Mouse (Mus musculus) myocyte (in vitro differentiated cells): ENCODE measurements around the gene Rtn4rl1. TPM values are rescaled to one million over a fixed set of nuclear protein-coding genes. Genes with fewer than 3 reads are reported as not detected.
"Not testable (repeated sequence)": the region's sequence is repeated elsewhere in the genome, so short reads cannot be mapped to it uniquely, and the experiment has no call there.

Source experiments
- H3K27me3 ChIP-seq: one replicate; pipeline ENCODE4 v1.6.1; 2011; ENCODE audit not compliant: control insufficient read depth, insufficient read depth, insufficient read length
- H3K36me3 ChIP-seq: one replicate; pipeline ENCODE4 v1.6.1; 2011; ENCODE audit not compliant: control insufficient read depth, insufficient read depth
- H3K4me2 ChIP-seq: one replicate; pipeline ENCODE4 v1.6.1; 2011; ENCODE audit warnings: low read depth, control low read depth
- H3K4me3 ChIP-seq: one replicate; pipeline ENCODE4 v1.5.1; 2011; ENCODE audit warnings: mild to moderate bottlenecking, control low read depth, moderate library complexity
- H3K79me2 ChIP-seq: one replicate; pipeline ENCODE4 v1.6.1; 2011; ENCODE audit not compliant: control insufficient read depth, insufficient read depth
- H3ac ChIP-seq: one replicate; pipeline ENCODE4 v1.6.1; 2011; ENCODE audit not compliant: control insufficient read depth, insufficient read length
- CEBPB ChIP-seq: IDR thresholded peaks from 2 replicates; pipeline ENCODE4 v1.6.1; 2011; ENCODE audit warnings: mild to moderate bottlenecking, moderate library complexity; ENCODE audit not compliant: poor library complexity, insufficient read depth, severe bottlenecking
- E2F4 ChIP-seq: IDR thresholded peaks from one replicate; pipeline ENCODE4 v1.6.1; 2011; ENCODE audit warnings: mild to moderate bottlenecking, control low read depth, moderate library complexity; ENCODE audit not compliant: insufficient read depth
- MAX ChIP-seq: IDR thresholded peaks from one replicate; pipeline ENCODE4 v1.6.1; 2011; ENCODE audit warnings: low read depth, mild to moderate bottlenecking, control low read depth
- MYOD1 ChIP-seq, 3 experiments: IDR thresholded peaks; one replicate each; pipeline ENCODE4 v1.6.1; 2011; ENCODE audit warnings: control low read depth in 2 of 3, low read depth in 2 of 3, mild to moderate bottlenecking in 2 of 3, moderate library complexity in 1 of 3; ENCODE audit not compliant: insufficient read length in 2 of 3, control insufficient read depth in 1 of 3
- MYOG ChIP-seq, 3 experiments: IDR thresholded peaks; one replicate each; pipeline ENCODE4 v1.6.1; 2011; ENCODE audit warnings: control low read depth in 2 of 3, low read depth in 2 of 3, mild to moderate bottlenecking in 2 of 3; ENCODE audit not compliant: insufficient read length in 2 of 3, control insufficient read depth in 1 of 3, insufficient read depth in 1 of 3
- POLR2A ChIP-seq: IDR thresholded peaks from one replicate; pipeline ENCODE4 v1.6.1; 2011; ENCODE audit warnings: low read depth, mild to moderate bottlenecking, control low read depth, moderate library complexity; ENCODE audit not compliant: insufficient read length
- POLR2AphosphoS2 ChIP-seq: IDR thresholded peaks from one replicate; pipeline ENCODE4 v1.6.1; 2011; ENCODE audit warnings: low read depth, control low read depth; ENCODE audit not compliant: insufficient read length
- REST ChIP-seq: IDR thresholded peaks from one replicate; pipeline ENCODE4 v1.6.1; 2011; ENCODE audit warnings: mild to moderate bottlenecking, control low read depth, moderate library complexity; ENCODE audit not compliant: insufficient read depth, insufficient read length
- SRF ChIP-seq: IDR thresholded peaks from one replicate; pipeline ENCODE4 v1.6.1; 2011; ENCODE audit warnings: low read depth; ENCODE audit not compliant: control insufficient read depth, insufficient read length
- TCF12 ChIP-seq: IDR thresholded peaks from one replicate; pipeline ENCODE4 v1.6.1; 2011; ENCODE audit warnings: mild to moderate bottlenecking, control low read depth; ENCODE audit not compliant: poor library complexity, insufficient read depth, severe bottlenecking
- TCF3 ChIP-seq: IDR thresholded peaks from one replicate; pipeline ENCODE4 v1.6.1; 2011; ENCODE audit warnings: low read depth, control low read depth; ENCODE audit not compliant: insufficient read length
- USF1 ChIP-seq: IDR thresholded peaks from one replicate; pipeline ENCODE4 v1.6.1; 2011; ENCODE audit warnings: low read depth, mild to moderate bottlenecking, control low read depth, moderate library complexity
- polyA plus RNA-seq: library from polyadenylated mRNA; unstranded; fragments of >200 nt; fragmentation: generic; extraction: Trizol; gene quantifications from one replicate; pipeline ENCODE4 v1.2.1, GENCODE M21; 2012; ENCODE audit warnings: missing spikeins

Rtn4rl1 gene
- polyA plus RNA-seq, 1 experiment = 0.16 TPM

DNA sequence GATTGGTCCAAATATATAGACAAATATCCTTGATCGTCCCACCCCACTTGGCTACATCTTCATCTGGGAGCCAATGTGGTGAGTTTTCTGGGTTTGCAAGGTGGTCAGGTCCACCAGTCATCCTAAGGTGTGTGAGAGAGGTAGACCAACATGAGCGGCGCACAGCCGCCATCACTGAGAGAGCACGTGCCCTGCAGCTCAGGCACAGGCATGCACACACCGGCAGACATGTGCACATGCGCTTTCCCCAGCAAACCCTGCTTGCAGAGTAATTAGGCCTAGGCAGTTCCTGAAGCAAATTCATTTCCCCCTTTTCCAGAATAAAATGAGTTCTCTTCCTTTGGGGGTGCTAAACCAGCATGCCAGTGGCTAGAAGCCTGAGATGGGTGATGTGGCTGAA lies 98.7 kb downstream of the Rtn4rl1 start:
- Histone ChIP-seq H3ac (no peak overlapping the region), H3K79me2 (no peaks in the 10 kb centered on the region), H3K27me3 (no peaks in the 10 kb centered on the region), H3K4me3 (no peak overlapping the region), H3K36me3 (no peaks in the 10 kb centered on the region), H3K4me2 (no peak overlapping the region)
- no peak for TF ChIP-seq MYOG (IDR thresholded peaks at IDR 0.05; ENCODE audit: control insufficient read depth in 1 of 3, insufficient read depth in 1 of 3, insufficient read length in 2 of 3, low read depth in 2 of 3)
- no peak for TF ChIP-seq POLR2A
- TF ChIP-seq MAX = no peak
- TF ChIP-seq TCF3 = no peak
- no peak for TF ChIP-seq REST
- no peak for TF ChIP-seq SRF
- no peak for TF ChIP-seq POLR2AphosphoS2
- TF ChIP-seq TCF12 = no peak
- TF ChIP-seq CEBPB = no peak
- no peak for TF ChIP-seq E2F4

DNA sequence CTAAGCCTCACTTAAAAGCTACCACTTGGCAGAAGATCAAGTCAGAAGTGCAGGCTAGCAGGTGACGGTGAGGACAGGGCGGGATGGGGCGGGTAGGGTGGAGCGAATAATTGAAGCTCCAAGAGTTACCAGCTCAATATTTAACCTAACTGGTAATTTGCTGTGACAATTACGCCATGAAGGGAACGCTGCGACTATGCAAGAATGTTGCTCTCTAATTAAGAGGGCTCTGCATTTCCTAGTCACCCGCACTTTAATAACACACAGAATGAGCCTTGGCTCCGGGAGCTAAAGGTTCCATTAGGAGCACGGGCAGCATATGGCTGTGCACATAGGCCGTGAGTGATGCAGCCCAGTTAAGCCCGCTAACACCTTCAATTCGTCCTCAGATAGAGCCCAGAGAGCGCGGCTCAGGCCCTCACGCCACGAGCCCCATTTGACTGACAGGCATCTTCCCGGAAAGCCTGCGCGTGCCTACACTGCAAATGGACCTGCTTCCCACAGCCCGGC lies 100.3 kb downstream of the Rtn4rl1 start:
- Histone ChIP-seq H3K79me2 (no peaks in the 10 kb centered on the region), H3K4me3 (no peak overlapping the region), H3K27me3 (no peaks in the 10 kb centered on the region), H3K36me3 (no peaks in the 10 kb centered on the region), H3K4me2 (no peak overlapping the region), H3ac (no peak overlapping the region)
- TF ChIP-seq REST = no peak
- no peak for TF ChIP-seq MYOG (IDR thresholded peaks at IDR 0.05; ENCODE audit: control insufficient read depth in 1 of 3, insufficient read depth in 1 of 3, insufficient read length in 2 of 3, low read depth in 2 of 3)
- no peak for TF ChIP-seq POLR2AphosphoS2
- TF ChIP-seq USF1 = no peak
- no peak for TF ChIP-seq E2F4
- no peak for TF ChIP-seq SRF
- TF ChIP-seq MAX = no peak
- TF ChIP-seq MYOD1 (IDR thresholded peaks at IDR 0.05; ENCODE audit: control insufficient read depth in 1 of 3, insufficient read length in 2 of 3, low read depth in 2 of 3) = no peak
- TF ChIP-seq POLR2A = no peak
- TF ChIP-seq TCF12 = no peak
- no peak for TF ChIP-seq TCF3
- TF ChIP-seq CEBPB = no peak

DNA sequence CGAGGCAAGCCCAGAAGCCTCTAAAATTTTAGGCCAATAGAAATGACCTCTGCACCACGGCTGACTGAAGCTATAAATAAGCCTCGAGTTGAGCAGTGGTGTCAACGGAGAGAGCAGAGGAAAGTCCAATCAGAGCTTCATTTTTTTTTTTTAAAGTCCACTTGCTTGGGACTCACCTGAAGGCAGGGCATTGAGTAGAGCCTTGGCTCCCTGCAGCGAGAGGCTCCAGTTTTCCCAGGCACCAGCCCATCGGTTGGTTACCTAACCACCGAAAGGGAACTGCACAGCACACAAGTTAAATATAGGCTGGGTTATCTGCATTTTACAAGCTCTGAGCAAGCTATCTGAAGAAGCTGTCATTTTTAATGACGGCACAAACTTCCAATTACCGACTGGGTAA lies 101.3 kb downstream of the Rtn4rl1 start:
- TF ChIP-seq REST = no peak
- no peak for TF ChIP-seq TCF3
- no peak for TF ChIP-seq E2F4
- TF ChIP-seq MYOD1 (IDR thresholded peaks at IDR 0.05; ENCODE audit: control insufficient read depth in 1 of 3, insufficient read length in 2 of 3, low read depth in 2 of 3) = no peak
- TF ChIP-seq SRF = no peak
- TF ChIP-seq MAX = no peak
- TF ChIP-seq POLR2A = no peak
- no peak for TF ChIP-seq TCF12
- no peak for TF ChIP-seq MYOG (IDR thresholded peaks at IDR 0.05; ENCODE audit: control insufficient read depth in 1 of 3, insufficient read depth in 1 of 3, insufficient read length in 2 of 3, low read depth in 2 of 3)
- TF ChIP-seq CEBPB = no peak
- TF ChIP-seq POLR2AphosphoS2 = no peak
- TF ChIP-seq USF1 = no peak
- no peaks in the 10 kb centered on the region for H3K27me3 ChIP-seq
- no peak overlapping the region for H3K4me2 ChIP-seq
- no peak overlapping the region for H3K4me3 ChIP-seq
- no peak overlapping the region for H3ac ChIP-seq
- no peaks in the 10 kb centered on the region for H3K79me2 ChIP-seq
- H3K36me3 ChIP-seq = no peaks in the 10 kb centered on the region

DNA sequence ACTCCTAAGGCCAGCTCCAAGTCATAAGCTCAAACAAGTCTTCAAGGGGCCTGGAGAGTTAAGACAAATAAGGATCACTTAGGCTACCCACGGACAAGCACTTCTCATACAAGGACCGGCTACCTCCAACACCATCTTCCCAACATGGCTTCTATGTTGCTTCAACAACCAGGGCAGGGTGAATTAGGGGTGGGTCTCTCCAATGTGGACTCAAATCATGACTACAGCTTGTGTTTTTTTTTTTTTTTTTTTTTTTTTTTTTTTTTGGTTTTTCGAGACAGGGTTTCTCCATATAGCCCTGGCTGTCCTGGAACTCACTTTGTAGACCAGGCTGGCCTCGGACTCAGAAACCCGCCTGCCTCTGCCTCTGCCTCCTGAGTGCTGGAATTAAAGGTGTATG lies 102.0 kb downstream of the Rtn4rl1 start:
- H3K36me3 ChIP-seq, H3K4me2 ChIP-seq, H3K27me3 ChIP-seq, H3K79me2 ChIP-seq, H3K4me3 ChIP-seq, H3ac ChIP-seq: not testable (repeated sequence)

DNA sequence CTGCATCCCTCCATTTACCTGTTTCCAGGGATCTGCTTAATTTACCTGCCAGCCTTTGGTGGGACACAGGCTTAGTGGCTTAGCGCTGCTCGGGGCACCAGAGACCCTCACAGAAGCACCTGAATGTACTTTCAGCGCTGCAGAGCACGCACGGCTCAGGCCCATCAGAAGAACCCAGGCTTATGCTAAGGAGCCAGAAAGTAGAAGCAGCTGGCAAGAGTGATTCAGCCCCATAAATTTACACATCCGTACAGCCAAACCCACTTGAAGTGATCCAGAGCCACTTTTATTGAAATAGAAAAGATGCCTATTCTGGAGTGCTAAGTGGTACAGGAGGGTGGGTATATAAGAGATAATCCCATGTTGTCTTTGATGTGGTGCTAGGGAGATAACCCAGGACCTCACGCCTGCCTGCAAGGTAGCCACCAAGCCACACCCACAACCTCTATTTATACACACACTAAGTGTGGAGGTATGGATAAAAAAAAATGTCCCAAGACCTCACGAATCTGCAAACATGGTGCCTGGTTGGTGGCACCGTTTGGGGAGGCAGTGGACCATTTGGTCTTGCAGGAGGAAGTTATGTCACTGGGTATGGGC lies 102.9 kb downstream of the Rtn4rl1 start:
- H3ac ChIP-seq = no peak overlapping the region
- H3K4me3 ChIP-seq = no peak overlapping the region
- no peaks in the 10 kb centered on the region for H3K79me2 ChIP-seq
- no peak overlapping the region for H3K4me2 ChIP-seq
- no peaks in the 10 kb centered on the region for H3K36me3 ChIP-seq
- TF ChIP-seq MYOG (IDR thresholded peaks at IDR 0.05; ENCODE audit: control insufficient read depth in 1 of 3, insufficient read depth in 1 of 3, insufficient read length in 2 of 3, low read depth in 2 of 3) = no peak
- no peaks in the 10 kb centered on the region for H3K27me3 ChIP-seq
